Mouse (Mus musculus) liver, adult 2 months (tissue): ENCODE measurements around the gene Ltbp1.

Experiments
- CTCF ChIP-seq: fragments of 200-500 bp; IDR thresholded peaks from 2 replicates; pipeline ENCODE4 v1.5.1; 2011; ENCODE audit warnings: low read depth, low read length, control low read depth
- POLR2A ChIP-seq: fragments of 200-500 bp; IDR thresholded peaks from 2 replicates; pipeline ENCODE4 v1.6.1; 2011; ENCODE audit warnings: low read length, control low read depth; ENCODE audit not compliant: insufficient read depth; ENCODE audit errors: extremely low read depth

DNA sequence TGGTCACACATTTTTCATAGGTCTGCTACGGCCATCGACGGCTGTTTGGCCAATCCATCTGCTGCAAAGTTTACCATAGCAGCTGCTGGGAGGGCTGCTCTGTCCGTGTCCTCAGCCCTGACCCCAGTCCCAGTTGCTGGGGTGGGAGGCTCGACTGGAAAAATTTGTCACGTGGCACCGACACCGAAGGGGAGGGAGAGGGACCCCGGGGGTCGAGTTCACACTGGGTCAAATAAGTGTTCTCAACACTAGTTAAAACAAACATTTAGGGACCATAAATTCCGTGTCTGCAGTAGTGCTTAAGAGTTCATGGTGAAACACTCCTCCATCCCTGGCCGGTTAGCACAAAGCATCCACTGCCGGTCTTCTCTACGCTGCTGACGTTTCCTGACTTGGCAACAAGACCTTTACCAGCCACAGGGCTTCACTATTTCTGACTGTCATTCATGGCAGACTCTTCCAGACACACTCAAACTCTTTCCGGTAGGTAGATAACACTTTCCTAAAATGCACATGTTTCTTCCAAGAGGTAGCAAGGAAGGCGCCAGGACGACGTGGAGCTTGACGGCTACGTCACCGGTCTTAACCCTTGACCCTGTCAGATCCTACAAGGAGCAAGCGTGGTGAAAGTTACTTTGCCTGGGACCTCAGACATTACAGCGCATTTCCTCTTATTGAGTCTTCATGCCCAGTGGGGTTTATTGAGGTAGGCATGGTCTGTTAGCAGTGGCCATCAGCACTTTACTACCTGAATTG is 9.4 kb downstream of the Ltbp1 start:
- no peak for TF ChIP-seq CTCF
- TF ChIP-seq POLR2A: no peak
